Mouse (Mus musculus) olfactory bulb, adult 2 months (tissue): ENCODE results near the gene Psmc4.

ENCODE experiments used
- CTCF ChIP-seq: fragments of 200-500 bp; IDR thresholded peaks from 2 replicates; pipeline ENCODE4 v1.5.1; 2012; ENCODE audit warnings: low read depth, mild to moderate bottlenecking, low read length, moderate library complexity; ENCODE audit not compliant: insufficient read depth
- POLR2A ChIP-seq: fragments of 200-500 bp; IDR thresholded peaks from 2 replicates; pipeline ENCODE4 v1.6.1; 2012; ENCODE audit warnings: mild to moderate bottlenecking, low read depth, low read length, moderate library complexity; ENCODE audit not compliant: insufficient read depth

DNA sequence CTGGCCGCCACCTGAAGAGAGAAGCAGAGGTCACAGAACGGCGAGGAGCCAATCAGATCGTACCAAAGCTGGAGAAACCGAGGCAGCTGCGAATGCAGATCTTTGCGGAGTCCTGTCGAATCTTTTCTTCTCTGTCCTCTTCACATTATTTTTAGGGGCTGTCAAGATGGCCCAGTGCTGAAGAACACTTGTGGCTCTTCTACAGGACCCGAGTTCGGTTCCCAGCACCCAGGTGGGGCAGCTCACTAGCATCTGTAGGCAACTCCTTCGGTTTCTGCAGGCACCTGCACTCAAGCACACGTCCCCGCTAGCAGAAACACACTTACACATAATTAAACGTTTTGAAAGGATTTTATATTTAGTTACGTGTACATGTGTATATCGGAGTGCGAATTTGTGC, 683 bp upstream of the Psmc4 start:
- TF ChIP-seq CTCF (no peak), POLR2A (no peak)
